Mouse (Mus musculus) midbrain, embryonic 12.5 days (tissue): ENCODE measurements around the gene Gipc2. TPM values are rescaled to one million over a fixed set of nuclear protein-coding genes. Genes with fewer than 3 reads are reported as not detected.

Experiments
- ATAC-seq: fragments of 200-750 bp; cut with Nextera tagmentation; 2 replicates; pipeline ENCODE4 v1.8.0; 2017; ENCODE audit warnings: low read depth, moderate TSS enrichment, moderate library complexity; ENCODE audit not compliant: low FRiP score
- H3K27ac ChIP-seq: fragments of 300-500 bp; sonication (generic); replicated peaks from 2 replicates; pipeline ENCODE4 v1.5.1; 2016; ENCODE audit warnings: mild to moderate bottlenecking
- H3K27me3 ChIP-seq: fragments of 300-500 bp; sonication (generic); 2 replicates; pipeline ENCODE4 v1.6.1; 2016; ENCODE audit warnings: mild to moderate bottlenecking
- H3K36me3 ChIP-seq: fragments of 300-500 bp; sonication (generic); 2 replicates; pipeline ENCODE4 v1.6.1; 2016
- H3K4me1 ChIP-seq: fragments of 300-500 bp; sonication (generic); 2 replicates; pipeline ENCODE4 v1.6.1; 2016
- H3K4me2 ChIP-seq: fragments of 300-500 bp; sonication (generic); replicated peaks from 2 replicates; pipeline ENCODE4 v1.6.1; 2016; ENCODE audit warnings: mild to moderate bottlenecking, moderate library complexity
- H3K4me3 ChIP-seq: fragments of 300-500 bp; sonication (generic); 2 replicates; pipeline ENCODE4 v1.5.1; 2016; ENCODE audit warnings: mild to moderate bottlenecking
- H3K9ac ChIP-seq: fragments of 300-500 bp; sonication (generic); replicated peaks from 2 replicates; pipeline ENCODE4 v1.6.1; 2016; ENCODE audit warnings: mild to moderate bottlenecking, moderate library complexity
- H3K9me3 ChIP-seq: fragments of 300-500 bp; sonication (generic); 2 replicates; pipeline ENCODE4 v1.6.1; 2016; ENCODE audit warnings: mild to moderate bottlenecking
- WGBS: fragments of 180-500 bp; shearing (Covaris S2); methylation state at CpG from one replicate; pipeline ENCODE4 v1.1.7; 2016; 5-methylcytosine and 5-hydroxymethylcytosine counted together
- polyA plus RNA-seq: library from polyadenylated mRNA; unstranded; fragments of >200 nt; fragmentation: Nextera tagmentation; extraction: Ambion mirVana; gene quantifications from 2 replicates; pipeline ENCODE4 v1.2.1, GENCODE M21; 2016

The Gipc2 gene
- polyA plus RNA-seq, 1 experiment from 2014 or later, result 1.5 TPM

- WGBS, result 91% methylated on average over 3 of the region's 3 CpGs
- H3K4me1 ChIP-seq, result no peaks in the 10 kb centered on the region
- no peak overlapping the region for H3K4me2 ChIP-seq
Observed at GRCm38 (mm10) chr3:152081381-152081780, 84.6 kb downstream of the Gipc2 start.

GRCm38 (mm10) chr3:152076088-152076487, 89.9 kb downstream of the Gipc2 start:
- ATAC-seq, result no peak
- Histone ChIP-seq H3K4me2 (no peak overlapping the region), H3K4me1 (no peaks in the 10 kb centered on the region), H3K27ac (no peak overlapping the region), H3K27me3 (no peaks in the 10 kb centered on the region), H3K9me3 (no peaks in the 10 kb centered on the region), H3K9ac (no peak overlapping the region), H3K4me3 (no peak overlapping the region), H3K36me3 (no peaks in the 10 kb centered on the region)
- 93% methylated on average over 7 of the region's 7 CpGs for WGBS

More at GRCm38 (mm10) chr3:152081381-152081780, 84.6 kb downstream of the Gipc2 start:
- no peaks in the 10 kb centered on the region for H3K9me3 ChIP-seq
- H3K9ac ChIP-seq, result no peak overlapping the region
- no peaks in the 10 kb centered on the region for H3K36me3 ChIP-seq
- H3K27ac ChIP-seq, result no peak overlapping the region
- H3K27me3 ChIP-seq, result no peaks in the 10 kb centered on the region
- no peak for ATAC-seq
- no peak overlapping the region for H3K4me3 ChIP-seq

- 81% methylated on average over 2 of the region's 2 CpGs for WGBS
- H3K9ac ChIP-seq, result no peak overlapping the region
- no peak overlapping the region for H3K27ac ChIP-seq
- ATAC-seq, result no peak
- peaks cover 6% of the 10 kb centered on the region; the same call in 1 of the 2 replicates for H3K27me3 ChIP-seq
- H3K9me3 ChIP-seq, result no peaks in the 10 kb centered on the region
- no peak overlapping the region for H3K4me3 ChIP-seq
- no peak overlapping the region for H3K4me2 ChIP-seq
- H3K36me3 ChIP-seq, result no peaks in the 10 kb centered on the region
- no peaks in the 10 kb centered on the region for H3K4me1 ChIP-seq
Observed at GRCm38 (mm10) chr3:152069001-152069400, 97.0 kb downstream of the Gipc2 start.

- Histone ChIP-seq H3K9me3 (no peaks in the 10 kb centered on the region), H3K4me1 (no peaks in the 10 kb centered on the region), H3K27ac (no peak overlapping the region), H3K9ac (no peak overlapping the region), H3K27me3 (peaks cover 6% of the 10 kb centered on the region; the same call in 1 of the 2 replicates), H3K4me3 (no peak overlapping the region), H3K36me3 (no peaks in the 10 kb centered on the region), H3K4me2 (no peak overlapping the region)
- WGBS, result 86% methylated on average over 1 of the region's 1 CpGs
- no peak for ATAC-seq
Observed at GRCm38 (mm10) chr3:152068311-152068710, 97.7 kb downstream of the Gipc2 start.

GRCm38 (mm10) chr3:152066696-152067095, 99.3 kb downstream of the Gipc2 start:
- H3K4me1 ChIP-seq, result no peaks in the 10 kb centered on the region
- 27% methylated on average over 13 of the region's 13 CpGs for WGBS
- no peak overlapping the region for H3K9ac ChIP-seq
- no peaks in the 10 kb centered on the region for H3K36me3 ChIP-seq
- peak; percentile 55; the same call in 1 of the 2 replicates for ATAC-seq
- no peak overlapping the region for H3K27ac ChIP-seq
- H3K4me3 ChIP-seq, result 0 out of 2 replicates have a peak overlapping the region, but pooled peaks have one; percentile 4
- H3K9me3 ChIP-seq, result no peaks in the 10 kb centered on the region
- peaks cover 6% of the 10 kb centered on the region; the same call in 1 of the 2 replicates for H3K27me3 ChIP-seq
- H3K4me2 ChIP-seq, result peak overlapping the region; percentile 34

- 68% methylated on average over 4 of the region's 4 CpGs for WGBS
- Histone ChIP-seq H3K4me2 (no peak overlapping the region), H3K4me1 (no peaks in the 10 kb centered on the region), H3K27me3 (peaks cover 6% of the 10 kb centered on the region; the same call in 1 of the 2 replicates), H3K9me3 (no peaks in the 10 kb centered on the region), H3K36me3 (no peaks in the 10 kb centered on the region), H3K4me3 (no peak overlapping the region), H3K27ac (no peak overlapping the region), H3K9ac (no peak overlapping the region)
- ATAC-seq, result no peak
Observed at GRCm38 (mm10) chr3:152065806-152066205, 100.2 kb downstream of the Gipc2 start.

- no peak for ATAC-seq
- WGBS, result 87% methylated on average over 2 of the region's 2 CpGs
- Histone ChIP-seq H3K36me3 (no peaks in the 10 kb centered on the region), H3K27me3 (peaks cover 6% of the 10 kb centered on the region; the same call in 1 of the 2 replicates), H3K27ac (no peak overlapping the region), H3K9me3 (no peaks in the 10 kb centered on the region), H3K9ac (no peak overlapping the region), H3K4me2 (no peak overlapping the region), H3K4me3 (no peak overlapping the region), H3K4me1 (no peaks in the 10 kb centered on the region)
Observed at GRCm38 (mm10) chr3:152064166-152064565, 101.9 kb downstream of the Gipc2 start.

GRCm38 (mm10) chr3:152062806-152063205, 103.2 kb downstream of the Gipc2 start:
- H3K9me3 ChIP-seq, result no peaks in the 10 kb centered on the region
- H3K4me2 ChIP-seq, result no peak overlapping the region
- 68% methylated on average over 3 of the region's 3 CpGs for WGBS
- no peaks in the 10 kb centered on the region for H3K4me1 ChIP-seq
- H3K27ac ChIP-seq, result no peak overlapping the region
- H3K27me3 ChIP-seq, result peaks cover 6% of the 10 kb centered on the region; the same call in 1 of the 2 replicates
- no peak for ATAC-seq
- H3K36me3 ChIP-seq, result no peaks in the 10 kb centered on the region
- no peak overlapping the region for H3K4me3 ChIP-seq
- no peak overlapping the region for H3K9ac ChIP-seq

GRCm38 (mm10) chr3:152061145-152061544, 104.9 kb downstream of the Gipc2 start:
- ATAC-seq, result no peak
- Histone ChIP-seq H3K4me2 (no peak overlapping the region), H3K4me1 (no peaks in the 10 kb centered on the region), H3K27ac (no peak overlapping the region), H3K27me3 (no peaks in the 10 kb centered on the region), H3K9ac (no peak overlapping the region), H3K4me3 (no peak overlapping the region), H3K9me3 (no peaks in the 10 kb centered on the region), H3K36me3 (no peaks in the 10 kb centered on the region)
- WGBS, result 95% methylated on average over 5 of the region's 5 CpGs

GRCm38 (mm10) chr3:152058235-152058634, 107.8 kb downstream of the Gipc2 start:
- no peaks in the 10 kb centered on the region for H3K4me1 ChIP-seq
- no peak overlapping the region for H3K4me3 ChIP-seq
- no peak overlapping the region for H3K4me2 ChIP-seq
- 80% methylated on average over 2 of the region's 2 CpGs for WGBS
- H3K36me3 ChIP-seq, result no peaks in the 10 kb centered on the region
- H3K9ac ChIP-seq, result no peak overlapping the region
- H3K9me3 ChIP-seq, result no peaks in the 10 kb centered on the region
- H3K27me3 ChIP-seq, result no peaks in the 10 kb centered on the region
- ATAC-seq, result no peak
- no peak overlapping the region for H3K27ac ChIP-seq

- ATAC-seq, result no peak
- Histone ChIP-seq H3K9me3 (no peaks in the 10 kb centered on the region), H3K27me3 (no peaks in the 10 kb centered on the region), H3K27ac (no peak overlapping the region), H3K36me3 (no peaks in the 10 kb centered on the region), H3K9ac (no peak overlapping the region), H3K4me3 (no peak overlapping the region), H3K4me1 (no peaks in the 10 kb centered on the region), H3K4me2 (no peak overlapping the region)
- WGBS, result 74% methylated on average over 4 of the region's 4 CpGs
Observed at GRCm38 (mm10) chr3:152054260-152054659, 111.8 kb downstream of the Gipc2 start.

GRCm38 (mm10) chr3:152051959-152052358, 114.1 kb downstream of the Gipc2 start:
- WGBS, result 91% methylated on average over 2 of the region's 2 CpGs
- H3K36me3 ChIP-seq, result no peaks in the 10 kb centered on the region

GRCm38 (mm10) chr3:152047914-152048313, 118.1 kb downstream of the Gipc2 start:
- Histone ChIP-seq H3K4me2 (no peak overlapping the region), H3K27ac (no peak overlapping the region), H3K36me3 (no peaks in the 10 kb centered on the region), H3K4me3 (no peak overlapping the region), H3K9me3 (no peaks in the 10 kb centered on the region), H3K27me3 (no peaks in the 10 kb centered on the region), H3K4me1 (no peaks in the 10 kb centered on the region), H3K9ac (no peak overlapping the region)
- no peak for ATAC-seq

More at GRCm38 (mm10) chr3:152051959-152052358, 114.1 kb downstream of the Gipc2 start:
- no peaks in the 10 kb centered on the region for H3K27me3 ChIP-seq
- H3K9ac ChIP-seq, result no peak overlapping the region
- ATAC-seq, result no peak
- no peaks in the 10 kb centered on the region for H3K4me1 ChIP-seq
- no peak overlapping the region for H3K4me2 ChIP-seq
- no peak overlapping the region for H3K4me3 ChIP-seq
- no peak overlapping the region for H3K27ac ChIP-seq
- H3K9me3 ChIP-seq, result no peaks in the 10 kb centered on the region
